Mouse (Mus musculus) heart, adult 2 months (tissue): ENCODE results near the gene Cst9. TPM values are rescaled to one million over a fixed set of nuclear protein-coding genes. Genes with fewer than 3 reads are reported as not detected.

Experiments
- DNase-seq, 2 experiments: peaks; one replicate each; pipeline ENCODE4 v3.0.0; 2021
- H3K27ac ChIP-seq: fragments of 200-600 bp; 2 replicates; pipeline ENCODE4 v1.8.1; 2022
- H3K27me3 ChIP-seq: fragments of 200-500 bp; 2 replicates; pipeline ENCODE4 v1.6.1; 2012; ENCODE audit warnings: mild to moderate bottlenecking, low read length, inconsistent platforms, mixed read lengths; ENCODE audit not compliant: control insufficient read depth, insufficient read depth
- H3K36me3 ChIP-seq: fragments of 200-500 bp; 2 replicates; pipeline ENCODE4 v1.6.1; 2012; ENCODE audit warnings: low read length, inconsistent platforms; ENCODE audit not compliant: control insufficient read depth, insufficient read depth
- H3K4me1 ChIP-seq: fragments of 200-500 bp; 2 replicates; pipeline ENCODE4 v1.6.1; 2011; ENCODE audit warnings: low read length; ENCODE audit not compliant: control insufficient read depth, insufficient read depth
- H3K4me3 ChIP-seq: fragments of 200-600 bp; 2 replicates; pipeline ENCODE4 v1.8.1; 2022
- H3K79me2 ChIP-seq: fragments of 200-500 bp; replicated peaks from 2 replicates; pipeline ENCODE4 v1.6.1; 2012; ENCODE audit warnings: mild to moderate bottlenecking, inconsistent platforms, low read length, moderate library complexity, mixed read lengths; ENCODE audit not compliant: control insufficient read depth, insufficient read depth
- H3K9ac ChIP-seq: fragments of 200-500 bp; 2 replicates; pipeline ENCODE4 v1.6.1; 2012; ENCODE audit warnings: low read depth, mild to moderate bottlenecking, control low read depth, inconsistent platforms, low read length, mixed read lengths
- CTCF ChIP-seq: fragments of 200-600 bp; IDR thresholded peaks from 2 replicates; pipeline ENCODE4 v1.8.1; 2022; ENCODE audit warnings: antibody characterized with exemption, mild to moderate bottlenecking, moderate library complexity
- EP300 ChIP-seq: fragments of 200-500 bp; IDR thresholded peaks from 2 replicates; pipeline ENCODE4 v1.6.1; 2011; ENCODE audit warnings: low read depth, low read length, control low read depth; ENCODE audit not compliant: insufficient read depth
- POLR2A ChIP-seq: fragments of 200-500 bp; IDR thresholded peaks from 2 replicates; pipeline ENCODE4 v1.6.1; 2011; ENCODE audit warnings: mild to moderate bottlenecking, low read depth, low read length, control low read depth; ENCODE audit not compliant: insufficient read depth
- WGBS: fragments of 180-500 bp; shearing (Covaris S2); methylation state at CpG from one replicate; pipeline ENCODE4 v1.1.7; 2018; 5-methylcytosine and 5-hydroxymethylcytosine counted together
- intact Hi-C: fragments of 180-260 bp; cut with DNase I; formaldehyde crosslinking; loops from one replicate; pipeline ENCODE4 v1.15.1; 2025
- long read RNA-seq: library from polyadenylated mRNA; stranded (forward); transcript quantifications from one replicate; pipeline ENCODE4 v2.0.0, GENCODE M21; 2021
- polyA plus RNA-seq: library from polyadenylated mRNA; depleted of rRNA; stranded (reverse); fragments of >200 nt; gene quantifications from 2 replicates; pipeline ENCODE4 v1.2.3, GENCODE M21; 2012; rRNA removed
- total RNA-seq, 2 experiments: library from RNA; stranded (reverse); gene quantifications; 2 replicates each; pipeline ENCODE4 v1.2.3; 2021

Gene Cst9
- total RNA-seq (not detected), polyA plus RNA-seq (0.82 and 2.2 TPM in 2 replicates)
- long read RNA-seq = 0 reads

DNA sequence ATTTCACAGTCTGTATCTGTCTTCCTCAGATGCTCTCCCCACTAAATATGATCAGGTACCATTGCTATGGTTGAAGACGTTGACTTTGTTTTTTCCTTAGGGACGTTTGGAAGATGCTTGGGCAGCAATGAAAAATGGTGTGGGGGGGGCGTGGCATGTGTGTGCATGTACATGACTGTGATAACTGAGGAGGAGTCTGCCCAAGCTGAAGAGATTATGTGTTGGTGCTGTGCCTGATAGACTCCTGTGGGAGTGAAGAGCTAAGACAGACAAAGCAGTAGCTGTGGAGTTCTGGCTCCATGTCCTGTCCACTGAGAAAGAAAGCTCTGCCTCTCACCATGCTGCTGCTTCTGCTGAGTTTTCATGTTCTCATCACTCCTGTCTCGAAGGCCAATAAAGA is at the start of gene Cst9:
Cst9 (plus strand) TSS at position 236 of the 400 bp plus-strand sequence.
- no peak within 1 kb of the TSS for H3K4me3 ChIP-seq
- no peaks in the 10 kb centered on the region for H3K79me2 ChIP-seq
- no peak within 1 kb of the TSS for H3K9ac ChIP-seq
- TF ChIP-seq EP300 (no peak), CTCF (no peak), POLR2A (no peak)
- H3K4me1 ChIP-seq = no peaks in the 10 kb centered on the region
- 57% methylated on average over 4 of the region's 4 CpGs for WGBS
- no peaks in the 10 kb centered on the region for H3K27me3 ChIP-seq
- DNase-seq = no peak
- intact Hi-C loops = no loop called here
- no peaks in the 10 kb centered on the region for H3K36me3 ChIP-seq
- no peak within 1 kb of the TSS for H3K27ac ChIP-seq

DNA sequence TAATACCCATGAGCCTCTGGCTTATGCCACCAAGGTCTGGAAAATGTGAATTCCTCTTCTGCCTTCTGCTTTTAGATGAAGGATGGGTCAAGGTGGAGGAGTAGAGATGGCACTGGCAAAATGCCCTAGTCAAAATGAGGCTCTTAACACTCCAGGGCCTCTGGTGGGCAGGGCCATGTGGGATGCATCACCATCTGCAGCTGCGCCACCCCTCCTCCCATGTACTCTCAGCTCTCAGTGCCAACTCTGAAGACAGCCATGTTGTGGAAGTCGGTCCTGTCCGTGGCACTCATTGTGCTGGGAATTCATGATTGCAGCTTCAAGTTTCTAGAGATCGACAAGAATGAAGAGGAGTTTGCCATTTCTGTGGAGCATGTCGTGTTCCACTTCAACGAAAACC is 45.8 kb upstream of the Cst9 start, which contains the start of gene Cst12:
Cst12 (plus strand) TSS at position 220 of the 400 bp plus-strand sequence.
- no peak within 1 kb of the TSS for H3K27ac ChIP-seq
- no peaks in the 10 kb centered on the region for H3K79me2 ChIP-seq
- no peak within 1 kb of the TSS for H3K4me3 ChIP-seq
- no peak within 1 kb of the TSS for H3K9ac ChIP-seq
- DNase-seq = no peak
- WGBS = 87% methylated on average over 6 of the region's 6 CpGs
- intact Hi-C loops = no loop called here
- H3K4me1 ChIP-seq = no peaks in the 10 kb centered on the region
- H3K27me3 ChIP-seq = no peaks in the 10 kb centered on the region
- TF ChIP-seq CTCF (no peak), EP300 (no peak), POLR2A (no peak)
- no peaks in the 10 kb centered on the region for H3K36me3 ChIP-seq

- Histone ChIP-seq H3K9ac (no peak within 1 kb of the TSS), H3K4me3 (no peak within 1 kb of the TSS), H3K27ac (no peak within 1 kb of the TSS), H3K4me1 (no peaks in the 10 kb centered on the region), H3K36me3 (no peaks in the 10 kb centered on the region), H3K27me3 (no peaks in the 10 kb centered on the region), H3K79me2 (no peaks in the 10 kb centered on the region)
- WGBS = 83% methylated on average over 1 of the region's 1 CpGs
- intact Hi-C loops = no loop called here
- no peak for TF ChIP-seq CTCF
- TF ChIP-seq EP300 = no peak
- TF ChIP-seq POLR2A = no peak
- DNase-seq = no peak
These were observed 36.5 kb upstream of the Cst9 start, which contains the start of gene Cst8 for GRCm38 (mm10) chr2:148798485-148798884. Gene Cst8, plus strand, starts transcription at chr2:148798785.

GRCm38 (mm10) chr2:148801491-148801921 is 33.4 kb upstream of the Cst9 start:
- WGBS = 21% methylated on average over 3 of the region's 3 CpGs
- DNase-seq = no peak
- Histone ChIP-seq H3K27ac (no peak overlapping the region), H3K79me2 (no peaks in the 10 kb centered on the region), H3K36me3 (no peaks in the 10 kb centered on the region), H3K4me3 (no peak overlapping the region), H3K4me1 (no peaks in the 10 kb centered on the region), H3K9ac (no peak overlapping the region), H3K27me3 (no peaks in the 10 kb centered on the region)
- intact Hi-C loops = no loop called here
- TF ChIP-seq EP300 = no peak
- TF ChIP-seq CTCF = no peak
- no peak for TF ChIP-seq POLR2A

DNA sequence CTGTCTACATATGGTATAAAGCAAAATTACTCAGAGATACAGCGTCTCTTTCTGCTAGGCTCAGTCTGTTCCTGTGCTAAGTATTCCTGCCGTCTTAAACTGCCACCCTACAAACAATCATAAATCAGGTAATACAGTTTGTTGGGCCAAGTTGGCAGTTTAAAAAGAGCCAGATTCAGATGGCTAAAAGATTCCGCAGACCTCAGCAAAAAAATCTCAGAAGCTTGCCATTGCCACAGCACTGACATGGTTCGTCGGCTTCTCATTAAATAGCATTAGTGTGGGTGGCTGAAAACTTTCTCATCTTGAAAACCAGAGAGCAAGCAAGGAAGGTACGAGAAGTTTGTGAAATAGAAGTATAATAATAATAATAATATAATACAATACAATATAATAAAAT is 28.3 kb upstream of the Cst9 start:
- Histone ChIP-seq H3K4me3 (no peak overlapping the region), H3K36me3 (no peaks in the 10 kb centered on the region), H3K27ac (no peak overlapping the region), H3K9ac (no peak overlapping the region), H3K27me3 (no peaks in the 10 kb centered on the region), H3K4me1 (no peaks in the 10 kb centered on the region), H3K79me2 (no peaks in the 10 kb centered on the region)
- DNase-seq = no peak
- TF ChIP-seq POLR2A (no peak), CTCF (no peak), EP300 (no peak)
- 75% methylated on average over 6 of the region's 6 CpGs for WGBS
- intact Hi-C loops = no loop called here

DNA sequence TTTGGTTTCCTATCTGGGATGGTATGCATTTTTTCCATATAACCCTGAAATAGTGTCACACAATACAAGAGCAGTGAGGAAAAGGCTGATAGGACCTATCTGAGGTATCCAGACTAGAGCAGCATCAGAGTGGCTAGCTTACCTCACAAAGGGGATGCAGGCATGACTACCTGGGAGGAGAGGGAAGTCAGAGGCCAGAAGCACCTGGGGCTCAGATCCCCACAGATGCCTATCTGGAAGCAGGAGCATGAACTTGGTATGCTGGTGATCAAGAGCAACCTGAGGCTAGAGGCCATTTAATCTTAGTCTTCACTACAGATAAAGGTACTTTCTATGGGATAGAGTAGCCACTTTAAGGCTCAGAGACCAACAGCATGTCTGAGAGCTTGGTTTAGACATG is 15.0 kb upstream of the Cst9 start, which contains the start of gene Cst13:
Cst13 (plus strand) TSS at position 173 of the 400 bp plus-strand sequence.
- Histone ChIP-seq H3K4me1 (no peaks in the 10 kb centered on the region), H3K79me2 (no peaks in the 10 kb centered on the region), H3K9ac (no peak within 1 kb of the TSS), H3K36me3 (no peaks in the 10 kb centered on the region), H3K27ac (no peak within 1 kb of the TSS), H3K27me3 (no peaks in the 10 kb centered on the region), H3K4me3 (no peak within 1 kb of the TSS)
- intact Hi-C loops = no loop called here
- no peak for DNase-seq
- TF ChIP-seq EP300 = no peak
- no peak for TF ChIP-seq CTCF
- TF ChIP-seq POLR2A = no peak
